Mouse (Mus musculus) lung, embryonic 15.5 days (tissue): ENCODE results near the gene Ttc25. TPM values are rescaled to one million over a fixed set of nuclear protein-coding genes. Genes with fewer than 3 reads are reported as not detected.
"Not testable (repeated sequence)": the region's sequence is repeated elsewhere in the genome, so short reads cannot be mapped to it uniquely, and the experiment has no call there.

Experiments used
- ATAC-seq: fragments of 200-750 bp; cut with Nextera tagmentation; 2 replicates; pipeline ENCODE4 v1.8.0; 2017; ENCODE audit warnings: moderate number of reproducible peaks, borderline replicate concordance; ENCODE audit not compliant: low FRiP score, low TSS enrichment; ENCODE audit errors: extremely low read depth
- H3K27ac ChIP-seq: fragments of 300-500 bp; sonication (generic); 2 replicates; pipeline ENCODE4 v1.5.1; 2015; ENCODE audit warnings: moderate library complexity, mild to moderate bottlenecking, inconsistent platforms
- H3K27me3 ChIP-seq: fragments of 300-500 bp; sonication (generic); 2 replicates; pipeline ENCODE4 v1.6.1; 2015; ENCODE audit warnings: inconsistent platforms
- H3K36me3 ChIP-seq: fragments of 300-500 bp; sonication (generic); 2 replicates; pipeline ENCODE4 v1.6.1; 2015; ENCODE audit warnings: inconsistent platforms
- H3K4me1 ChIP-seq: fragments of 300-500 bp; sonication (generic); 2 replicates; pipeline ENCODE4 v1.6.1; 2015; ENCODE audit warnings: inconsistent platforms
- H3K4me2 ChIP-seq: fragments of 300-500 bp; sonication (generic); 2 replicates; pipeline ENCODE4 v1.6.1; 2015; ENCODE audit warnings: inconsistent platforms, mild to moderate bottlenecking, moderate library complexity
- H3K4me3 ChIP-seq: fragments of 300-500 bp; sonication (generic); 2 replicates; pipeline ENCODE4 v1.5.1; 2015; ENCODE audit warnings: mild to moderate bottlenecking, inconsistent platforms
- H3K9ac ChIP-seq: fragments of 300-500 bp; sonication (generic); 2 replicates; pipeline ENCODE4 v1.6.1; 2015; ENCODE audit warnings: inconsistent platforms
- H3K9me3 ChIP-seq: fragments of 300-500 bp; sonication (generic); 2 replicates; pipeline ENCODE4 v1.6.1; 2016; ENCODE audit warnings: inconsistent platforms
- WGBS: fragments of 180-500 bp; shearing (Covaris S2); methylation state at CpG from one replicate; pipeline ENCODE4 v1.1.7; 2015; 5-methylcytosine and 5-hydroxymethylcytosine counted together
- polyA plus RNA-seq: library from polyadenylated mRNA; unstranded; fragments of >200 nt; fragmentation: Nextera tagmentation; extraction: Ambion mirVana; gene quantifications from 2 replicates; pipeline ENCODE4 v1.2.1, GENCODE M21; 2015

Ttc25 gene
- polyA plus RNA-seq, 1 experiment from 2014 or later = 2.6 TPM

DNA sequence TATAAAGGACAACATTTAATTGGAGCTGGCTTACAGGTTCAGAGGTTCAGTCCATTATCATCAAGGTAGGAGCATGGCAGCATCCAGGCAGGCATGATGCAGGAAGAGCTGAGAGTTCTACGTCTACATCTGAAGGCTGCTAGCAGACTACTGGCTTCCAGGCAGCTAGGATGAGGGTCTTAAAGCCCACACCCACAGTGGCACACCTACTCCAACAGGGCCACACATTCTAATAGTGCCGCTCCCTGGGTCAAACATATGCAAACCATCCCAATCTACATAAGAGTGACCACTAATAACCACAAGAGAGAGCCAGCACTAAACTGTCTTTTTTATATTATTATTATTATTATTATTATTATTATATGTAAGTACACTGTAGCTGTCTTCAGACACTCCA, 11.0 kb upstream of the Ttc25 start:
- not testable (repeated sequence) for ATAC-seq, H3K27me3 ChIP-seq

GRCm38 (mm10) chr11:100534821-100535220, 10.6 kb upstream of the Ttc25 start:
- not testable (repeated sequence) for H3K9me3 ChIP-seq, ATAC-seq, H3K27ac ChIP-seq, H3K27me3 ChIP-seq, H3K4me2 ChIP-seq, H3K4me1 ChIP-seq, H3K36me3 ChIP-seq, H3K9ac ChIP-seq, H3K4me3 ChIP-seq
- 79% methylated on average over 6 of the region's 6 CpGs for WGBS

More for the DNA sequence above, 11.0 kb upstream of the Ttc25 start:
- H3K4me1 ChIP-seq, H3K27ac ChIP-seq, H3K4me3 ChIP-seq, H3K9ac ChIP-seq, H3K4me2 ChIP-seq, H3K9me3 ChIP-seq, H3K36me3 ChIP-seq: not testable (repeated sequence)
- 80% methylated on average over 2 of the region's 2 CpGs for WGBS

- no peaks in the 10 kb centered on the region for H3K36me3 ChIP-seq
- no peak overlapping the region for H3K27ac ChIP-seq
- H3K27me3 ChIP-seq = no peaks in the 10 kb centered on the region
- H3K4me2 ChIP-seq = no peak overlapping the region
- no peak overlapping the region for H3K4me3 ChIP-seq
- H3K9ac ChIP-seq = no peak overlapping the region
- 81% methylated on average over 1 of the region's 1 CpGs for WGBS
- H3K9me3 ChIP-seq = no peaks in the 10 kb centered on the region
- ATAC-seq = no peak
- no peaks in the 10 kb centered on the region for H3K4me1 ChIP-seq
Observed at GRCm38 (mm10) chr11:100535996-100536395, 9.4 kb upstream of the Ttc25 start.

DNA sequence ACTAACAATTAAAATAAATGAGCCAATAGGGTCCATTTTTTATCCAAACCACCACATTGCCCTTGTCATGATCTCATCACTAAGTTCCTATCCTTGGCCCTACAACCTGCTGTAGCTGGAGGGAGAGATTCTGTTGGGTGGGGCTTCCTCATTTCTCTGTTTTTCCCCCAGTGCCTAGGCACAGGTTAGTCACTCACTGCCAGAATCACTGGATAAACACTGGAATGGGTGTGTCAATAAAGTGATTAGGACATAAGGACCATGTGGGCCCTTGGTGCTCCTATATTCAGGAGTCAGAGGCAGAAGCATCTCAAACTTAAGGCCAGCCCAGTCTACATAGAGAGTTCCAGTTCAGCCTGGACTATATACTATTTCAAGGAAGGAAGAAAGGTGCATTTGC, 8.9 kb upstream of the Ttc25 start:
- H3K27ac ChIP-seq = no peak overlapping the region
- no peaks in the 10 kb centered on the region for H3K27me3 ChIP-seq
- no peak overlapping the region for H3K4me3 ChIP-seq
- no peak for ATAC-seq
- H3K9me3 ChIP-seq = no peaks in the 10 kb centered on the region
- no peak overlapping the region for H3K4me2 ChIP-seq
- no peak overlapping the region for H3K9ac ChIP-seq
- no peaks in the 10 kb centered on the region for H3K36me3 ChIP-seq
- no peaks in the 10 kb centered on the region for H3K4me1 ChIP-seq

GRCm38 (mm10) chr11:100540966-100541365, 4.4 kb upstream of the Ttc25 start:
- no peak overlapping the region for H3K9ac ChIP-seq
- H3K27me3 ChIP-seq = no peaks in the 10 kb centered on the region
- H3K36me3 ChIP-seq = no peaks in the 10 kb centered on the region
- whole genome bisulfite sequencing = 33% methylated on average over 6 of the region's 6 CpGs
- no peak overlapping the region for H3K4me2 ChIP-seq
- H3K4me3 ChIP-seq = no peak overlapping the region
- H3K27ac ChIP-seq = no peak overlapping the region
- no peak for ATAC-seq
- peaks cover 8% of the 10 kb centered on the region for H3K4me1 ChIP-seq
- no peaks in the 10 kb centered on the region for H3K9me3 ChIP-seq

- no peaks in the 10 kb centered on the region for H3K9me3 ChIP-seq
- no peaks in the 10 kb centered on the region for H3K36me3 ChIP-seq
- no peaks in the 10 kb centered on the region for H3K27me3 ChIP-seq
- H3K4me1 ChIP-seq = peaks cover 12% of the 10 kb centered on the region
- H3K27ac ChIP-seq = no peak overlapping the region
- no peak overlapping the region for H3K9ac ChIP-seq
- WGBS = 61% methylated on average over 2 of the region's 2 CpGs
- H3K4me3 ChIP-seq = no peak overlapping the region
- no peak overlapping the region for H3K4me2 ChIP-seq
- ATAC-seq = no peak
Observed at GRCm38 (mm10) chr11:100541577-100541976, 3.8 kb upstream of the Ttc25 start.

GRCm38 (mm10) chr11:100545746-100546085, 309 bp downstream of the Ttc25 start:
- 25% methylated on average over 7 of the region's 7 CpGs for WGBS
- ATAC-seq = no peak; the same call in 1 of the 2 replicates
- H3K36me3 ChIP-seq = no peaks in the 10 kb centered on the region

DNA sequence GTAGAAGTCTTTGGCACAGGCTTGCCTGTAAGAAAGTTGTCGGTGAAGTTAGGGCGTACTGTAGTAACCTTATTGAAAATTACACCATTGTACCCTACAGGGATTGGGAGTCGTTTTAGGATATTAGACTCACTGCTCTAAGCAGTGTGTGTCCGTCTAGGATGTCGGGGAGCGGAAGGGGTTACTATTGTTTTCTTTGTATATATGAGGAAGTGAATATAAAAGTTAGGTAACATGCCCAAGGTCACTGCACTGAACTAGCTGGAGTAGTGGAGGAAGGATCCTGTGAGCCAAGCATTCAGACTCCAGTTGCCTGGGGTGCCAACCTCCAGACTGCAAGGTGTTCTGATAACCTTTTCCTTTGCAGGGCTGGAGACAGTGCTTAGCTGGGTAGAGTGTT, 1.5 kb downstream of the Ttc25 start:
- no peak for ATAC-seq
- WGBS = 71% methylated on average over 6 of the region's 6 CpGs

More at GRCm38 (mm10) chr11:100545746-100546085, 309 bp downstream of the Ttc25 start:
- peaks cover 12% of the 10 kb centered on the region for H3K4me1 ChIP-seq
- H3K27me3 ChIP-seq = no peaks in the 10 kb centered on the region
- peak overlapping the region; percentile 23; the same call in 1 of the 2 replicates for H3K9ac ChIP-seq
- peak overlapping the region; percentile 47 for H3K4me3 ChIP-seq
- H3K9me3 ChIP-seq = no peaks in the 10 kb centered on the region
- H3K27ac ChIP-seq = no peak overlapping the region
- H3K4me2 ChIP-seq = peak overlapping the region; percentile 77

DNA sequence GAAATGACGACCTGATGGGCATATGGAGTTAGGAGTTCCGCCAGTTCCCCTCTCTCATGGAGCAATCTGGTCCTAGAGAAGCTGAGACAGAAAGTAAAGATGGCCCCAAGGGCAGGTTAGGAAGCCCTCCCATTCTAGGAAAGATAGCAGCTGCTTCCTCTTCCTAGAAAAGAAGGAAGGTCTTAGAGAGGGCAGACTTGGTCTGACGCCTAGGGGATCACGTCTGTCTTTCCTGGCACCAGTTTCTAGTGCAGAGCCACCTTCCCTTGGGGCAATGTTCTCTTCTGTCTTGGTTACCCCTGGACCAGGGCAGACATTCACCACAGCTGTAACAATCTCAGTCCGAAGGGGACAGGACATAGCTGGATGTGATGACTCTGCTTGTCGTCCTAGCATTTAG, 2.7 kb downstream of the Ttc25 start:
- H3K9me3 ChIP-seq = no peaks in the 10 kb centered on the region
- no peak overlapping the region for H3K27ac ChIP-seq
- no peaks in the 10 kb centered on the region for H3K36me3 ChIP-seq
- peaks cover 12% of the 10 kb centered on the region for H3K4me1 ChIP-seq
- 69% methylated on average over 6 of the region's 6 CpGs for WGBS
- ATAC-seq = no peak
- no peak overlapping the region for H3K9ac ChIP-seq
- no peaks in the 10 kb centered on the region for H3K27me3 ChIP-seq
- H3K4me2 ChIP-seq = no peak overlapping the region
- H3K4me3 ChIP-seq = no peak overlapping the region

More for the DNA sequence above, 1.5 kb downstream of the Ttc25 start:
- Histone ChIP-seq H3K27me3 (no peaks in the 10 kb centered on the region), H3K36me3 (no peaks in the 10 kb centered on the region), H3K9me3 (no peaks in the 10 kb centered on the region), H3K4me1 (peaks cover 12% of the 10 kb centered on the region), H3K4me2 (no peak overlapping the region), H3K27ac (no peak overlapping the region), H3K9ac (no peak overlapping the region), H3K4me3 (no peak overlapping the region)

DNA sequence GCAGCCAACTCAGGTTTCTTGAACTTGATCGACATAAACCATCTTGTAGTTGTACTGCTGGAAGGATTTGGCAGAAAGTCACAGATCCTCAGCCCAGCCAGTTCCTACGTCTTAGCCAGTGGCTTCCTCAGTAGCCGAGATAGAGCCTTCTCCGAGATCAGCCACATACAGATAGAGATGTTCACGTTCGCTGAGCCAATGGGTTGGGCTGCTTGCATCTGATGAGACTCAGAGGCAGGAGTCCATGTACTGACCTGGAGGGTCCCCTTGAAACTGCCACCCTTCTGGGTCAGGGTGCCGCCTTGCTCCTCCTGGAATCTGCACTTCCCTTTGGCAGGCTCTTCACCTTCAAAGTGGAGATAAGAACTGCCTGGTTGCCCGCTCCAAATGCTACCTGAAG, 4.1 kb downstream of the Ttc25 start:
- WGBS = 62% methylated on average over 8 of the region's 8 CpGs
- H3K9ac ChIP-seq = no peak overlapping the region
- ATAC-seq = no peak

DNA sequence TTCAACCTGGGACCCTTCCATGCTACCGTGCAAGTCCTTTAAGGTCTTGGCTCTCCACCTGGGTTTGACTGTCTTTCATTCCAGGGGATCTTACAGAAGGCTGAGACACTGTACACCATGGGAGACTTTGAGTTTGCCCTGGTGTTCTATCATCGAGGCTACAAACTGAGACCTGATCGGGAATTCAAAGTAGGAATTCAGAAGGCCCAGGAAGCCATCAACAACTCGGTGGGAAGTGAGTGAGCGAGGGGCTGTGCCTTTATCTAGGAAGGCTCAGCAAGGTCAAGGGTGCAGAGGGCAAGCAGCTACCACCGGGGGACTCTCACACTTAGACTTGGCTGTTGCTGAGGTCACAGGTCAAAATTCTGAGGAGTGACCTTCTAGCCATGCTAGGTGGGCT, 4.7 kb downstream of the Ttc25 start:
- ATAC-seq = no peak
- H3K27ac ChIP-seq = no peak overlapping the region
- H3K27me3 ChIP-seq = no peaks in the 10 kb centered on the region
- no peaks in the 10 kb centered on the region for H3K9me3 ChIP-seq
- WGBS = 61% methylated on average over 6 of the region's 6 CpGs
- no peak overlapping the region for H3K4me3 ChIP-seq
- peaks cover 8% of the 10 kb centered on the region for H3K4me1 ChIP-seq
- H3K36me3 ChIP-seq = no peaks in the 10 kb centered on the region
- H3K4me2 ChIP-seq = no peak overlapping the region
- H3K9ac ChIP-seq = no peak overlapping the region

More for the DNA sequence above, 4.1 kb downstream of the Ttc25 start:
- Histone ChIP-seq H3K4me3 (no peak overlapping the region), H3K4me1 (peaks cover 12% of the 10 kb centered on the region), H3K27me3 (no peaks in the 10 kb centered on the region), H3K4me2 (no peak overlapping the region), H3K36me3 (no peaks in the 10 kb centered on the region), H3K9me3 (no peaks in the 10 kb centered on the region), H3K27ac (no peak overlapping the region)

GRCm38 (mm10) chr11:100552842-100553241, 7.4 kb downstream of the Ttc25 start:
- Histone ChIP-seq H3K36me3 (no peaks in the 10 kb centered on the region), H3K4me2 (no peak overlapping the region), H3K4me1 (no peaks in the 10 kb centered on the region), H3K4me3 (no peak overlapping the region), H3K9ac (no peak overlapping the region), H3K27ac (no peak overlapping the region), H3K27me3 (no peaks in the 10 kb centered on the region), H3K9me3 (no peaks in the 10 kb centered on the region)
- WGBS = 67% methylated on average over 4 of the region's 4 CpGs
- ATAC-seq = no peak

DNA sequence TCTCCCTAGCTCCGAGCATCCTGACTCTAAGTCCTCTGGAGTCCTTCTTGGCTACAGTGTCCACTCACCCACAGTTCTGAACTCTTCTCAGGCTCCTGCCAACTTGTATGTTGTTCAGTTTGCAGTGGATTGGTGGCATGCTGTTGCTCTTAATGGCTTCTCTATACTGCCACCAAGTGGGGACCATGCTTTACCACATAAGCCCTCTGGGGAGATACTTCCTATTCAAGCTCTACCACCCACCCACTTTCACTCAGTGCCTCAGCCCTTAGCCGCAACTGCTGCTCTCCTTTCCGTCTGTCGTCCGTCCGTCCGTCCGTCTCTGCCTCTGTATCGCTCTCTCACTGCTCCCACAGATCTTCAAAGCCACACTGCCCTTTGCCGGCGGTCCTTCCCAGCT, 10.2 kb downstream of the Ttc25 start:
- Histone ChIP-seq H3K4me3 (0 out of 2 replicates have a peak overlapping the region, but pooled peaks have one; percentile 22), H3K27ac (no peak overlapping the region), H3K4me2 (peak overlapping the region; percentile 51), H3K9ac (0 out of 2 replicates have a peak overlapping the region, but pooled peaks have one; percentile 23), H3K9me3 (no peaks in the 10 kb centered on the region), H3K4me1 (no peaks in the 10 kb centered on the region), H3K27me3 (no peaks in the 10 kb centered on the region), H3K36me3 (no peaks in the 10 kb centered on the region)
- WGBS = 13% methylated on average over 11 of the region's 11 CpGs
- no peak; the same call in 1 of the 2 replicates for ATAC-seq
